Mouse (Mus musculus): ENCODE measurements around the gene Ccdc86.

DNA sequence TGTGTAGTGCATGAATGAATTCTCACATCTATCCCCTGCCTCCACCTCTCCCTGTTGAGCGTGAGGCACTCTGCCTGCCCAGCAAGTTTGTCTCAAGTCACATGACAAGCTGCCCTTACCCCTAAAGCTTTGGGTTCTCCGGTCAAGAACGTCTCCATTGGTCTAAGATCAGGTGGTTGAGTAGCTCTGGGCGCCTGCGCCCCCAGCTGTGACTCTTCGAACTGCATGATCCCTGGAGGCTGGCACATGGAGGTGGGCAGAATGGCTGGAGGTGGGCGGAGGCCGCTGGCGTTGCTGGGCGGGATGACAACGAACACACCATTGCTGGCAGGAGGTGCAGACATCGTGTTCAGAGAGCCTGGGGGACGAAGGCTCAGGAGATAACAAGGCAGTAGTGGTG is 35.5 kb upstream of the Ccdc86 start:
- no peak for TF ChIP-seq USF1 (IDR thresholded peaks at IDR 0.05; ENCODE audit: low read depth)
- no peak for TF ChIP-seq CTCF (IDR thresholded peaks at IDR 0.05; ENCODE audit: control insufficient read depth, insufficient read depth, insufficient read length)
- TF ChIP-seq MAX (IDR thresholded peaks at IDR 0.05), result no peak
- no peak for TF ChIP-seq MYOD1 (IDR thresholded peaks at IDR 0.05; ENCODE audit: control insufficient read depth, insufficient read length, low read depth)
- TF ChIP-seq MYOG (IDR thresholded peaks at IDR 0.05; ENCODE audit: control insufficient read depth, extremely low read depth, insufficient read length), result no peak
- TF ChIP-seq CEBPB (IDR thresholded peaks at IDR 0.05; ENCODE audit: low read depth), result no peak

Measured in C2C12 (cell line).